Mouse (Mus musculus): ENCODE data around the gene Gm6882. TPM values are rescaled to one million over a fixed set of nuclear protein-coding genes. Genes with fewer than 3 reads are reported as not detected.
"Not testable (repeated sequence)": the region's sequence is repeated elsewhere in the genome, so short reads cannot be mapped to it uniquely, and the experiment has no call there.

The Gm6882 gene
- polyA plus RNA-seq (2012; rRNA removed): not detected in 2 replicates

- not testable (repeated sequence) for DNase-seq (ENCODE audit: low read depth)
Observed at GRCm38 (mm10) chr7:21432645-21433044, at the start of gene Gm6882. Gm6882 (minus strand) TSS chr7:21432745.

Other genes starting within 250 kb of the Gm6882 start
- not detected in 2 replicates for gene Gm5157, start 242.3 kb downstream of the Gm6882 start, polyA plus RNA-seq (2012; rRNA removed)
- gene Vmn1r124, start 172.1 kb downstream of the Gm6882 start, polyA plus RNA-seq (2012; rRNA removed): not detected in 2 replicates
- not detected in 2 replicates for gene Vmn1r125, start 160.6 kb downstream of the Gm6882 start, polyA plus RNA-seq (2012; rRNA removed)
- not detected in 2 replicates for gene Vmn1r126, start 131.3 kb downstream of the Gm6882 start, polyA plus RNA-seq (2012; rRNA removed)
- not detected in 2 replicates for gene Vmn1r127, start 112.9 kb downstream of the Gm6882 start, polyA plus RNA-seq (2012; rRNA removed)
- not detected in 2 replicates for gene Vmn1r128, start 83.4 kb downstream of the Gm6882 start, polyA plus RNA-seq (2012; rRNA removed)
- not detected in 2 replicates for gene Vmn1r129, start 71.5 kb downstream of the Gm6882 start, polyA plus RNA-seq (2012; rRNA removed)
- gene Vmn1r130, start 79.0 kb upstream of the Gm6882 start, polyA plus RNA-seq (2012; rRNA removed): not detected in 2 replicates
- not detected in 2 replicates for gene Vmn1r131, start 113.3 kb upstream of the Gm6882 start, polyA plus RNA-seq (2012; rRNA removed)
- gene Vmn1r132, start 181.3 kb upstream of the Gm6882 start, polyA plus RNA-seq (2012; rRNA removed): not detected in 2 replicates

Data from gonadal fat pad, adult 2 months (tissue).